Mouse (Mus musculus) heart, adult 2 months (tissue): ENCODE data around the gene Stxbp1. TPM values are rescaled to one million over a fixed set of nuclear protein-coding genes. Genes with fewer than 3 reads are reported as not detected.
A peak's percentile ranks its signal among the peaks of the same experiment; 100 is the strongest.
"Not testable (repeated sequence)": the region's sequence is repeated elsewhere in the genome, so short reads cannot be mapped to it uniquely, and the experiment has no call there.

Experiments
- DNase-seq, 2 experiments: peaks; one replicate each; pipeline ENCODE4 v3.0.0; 2021
- H3K27ac ChIP-seq: fragments of 200-600 bp; 2 replicates; pipeline ENCODE4 v1.8.1; 2022
- H3K27me3 ChIP-seq: fragments of 200-500 bp; 2 replicates; pipeline ENCODE4 v1.6.1; 2012; ENCODE audit warnings: mild to moderate bottlenecking, low read length, inconsistent platforms, mixed read lengths; ENCODE audit not compliant: control insufficient read depth, insufficient read depth
- H3K36me3 ChIP-seq: fragments of 200-500 bp; 2 replicates; pipeline ENCODE4 v1.6.1; 2012; ENCODE audit warnings: low read length, inconsistent platforms; ENCODE audit not compliant: control insufficient read depth, insufficient read depth
- H3K4me1 ChIP-seq: fragments of 200-500 bp; 2 replicates; pipeline ENCODE4 v1.6.1; 2011; ENCODE audit warnings: low read length; ENCODE audit not compliant: control insufficient read depth, insufficient read depth
- H3K4me3 ChIP-seq: fragments of 200-600 bp; 2 replicates; pipeline ENCODE4 v1.8.1; 2022
- H3K79me2 ChIP-seq: fragments of 200-500 bp; replicated peaks from 2 replicates; pipeline ENCODE4 v1.6.1; 2012; ENCODE audit warnings: mild to moderate bottlenecking, inconsistent platforms, low read length, moderate library complexity, mixed read lengths; ENCODE audit not compliant: control insufficient read depth, insufficient read depth
- H3K9ac ChIP-seq: fragments of 200-500 bp; 2 replicates; pipeline ENCODE4 v1.6.1; 2012; ENCODE audit warnings: low read depth, mild to moderate bottlenecking, control low read depth, inconsistent platforms, low read length, mixed read lengths
- CTCF ChIP-seq: fragments of 200-600 bp; IDR thresholded peaks from 2 replicates; pipeline ENCODE4 v1.8.1; 2022; ENCODE audit warnings: antibody characterized with exemption, mild to moderate bottlenecking, moderate library complexity
- EP300 ChIP-seq: fragments of 200-500 bp; IDR thresholded peaks from 2 replicates; pipeline ENCODE4 v1.6.1; 2011; ENCODE audit warnings: low read depth, low read length, control low read depth; ENCODE audit not compliant: insufficient read depth
- POLR2A ChIP-seq: fragments of 200-500 bp; IDR thresholded peaks from 2 replicates; pipeline ENCODE4 v1.6.1; 2011; ENCODE audit warnings: mild to moderate bottlenecking, low read depth, low read length, control low read depth; ENCODE audit not compliant: insufficient read depth
- WGBS: fragments of 180-500 bp; shearing (Covaris S2); methylation state at CpG from one replicate; pipeline ENCODE4 v1.1.7; 2018; 5-methylcytosine and 5-hydroxymethylcytosine counted together
- intact Hi-C: fragments of 180-260 bp; cut with DNase I; formaldehyde crosslinking; loops from one replicate; pipeline ENCODE4 v1.15.1; 2025
- polyA plus RNA-seq: library from polyadenylated mRNA; depleted of rRNA; stranded (reverse); fragments of >200 nt; gene quantifications from 2 replicates; pipeline ENCODE4 v1.2.3, GENCODE M21; 2012
- total RNA-seq, 2 experiments: library from RNA; stranded (reverse); gene quantifications; 2 replicates each; pipeline ENCODE4 v1.2.3; 2021

Stxbp1 gene
- total and polyA plus RNA-seq, 3 experiments = 9.8 to 14.4 (median 11.4) TPM

DNA sequence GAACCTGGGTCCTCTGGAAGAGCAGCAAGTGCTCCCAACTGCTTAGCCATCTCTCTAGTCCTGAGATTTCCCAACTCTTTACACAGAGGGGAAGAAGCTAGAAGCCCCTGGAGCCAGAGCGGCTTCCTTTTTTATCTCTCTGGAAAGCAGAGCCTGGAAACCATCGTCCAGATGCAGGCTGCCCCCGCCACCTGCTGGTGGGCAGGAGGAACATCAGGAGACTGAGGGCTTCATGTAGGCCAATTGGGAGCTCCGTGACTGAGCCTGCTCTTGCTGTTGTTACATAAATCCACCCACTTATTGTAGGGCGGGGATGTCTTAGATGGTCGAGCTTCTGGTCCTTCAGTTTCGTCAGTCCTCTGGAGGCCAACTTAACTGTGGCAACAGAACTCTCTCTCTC, 10.5 kb upstream of the Stxbp1 start:
- 2% methylated on average over 7 of the region's 7 CpGs for WGBS

DNA sequence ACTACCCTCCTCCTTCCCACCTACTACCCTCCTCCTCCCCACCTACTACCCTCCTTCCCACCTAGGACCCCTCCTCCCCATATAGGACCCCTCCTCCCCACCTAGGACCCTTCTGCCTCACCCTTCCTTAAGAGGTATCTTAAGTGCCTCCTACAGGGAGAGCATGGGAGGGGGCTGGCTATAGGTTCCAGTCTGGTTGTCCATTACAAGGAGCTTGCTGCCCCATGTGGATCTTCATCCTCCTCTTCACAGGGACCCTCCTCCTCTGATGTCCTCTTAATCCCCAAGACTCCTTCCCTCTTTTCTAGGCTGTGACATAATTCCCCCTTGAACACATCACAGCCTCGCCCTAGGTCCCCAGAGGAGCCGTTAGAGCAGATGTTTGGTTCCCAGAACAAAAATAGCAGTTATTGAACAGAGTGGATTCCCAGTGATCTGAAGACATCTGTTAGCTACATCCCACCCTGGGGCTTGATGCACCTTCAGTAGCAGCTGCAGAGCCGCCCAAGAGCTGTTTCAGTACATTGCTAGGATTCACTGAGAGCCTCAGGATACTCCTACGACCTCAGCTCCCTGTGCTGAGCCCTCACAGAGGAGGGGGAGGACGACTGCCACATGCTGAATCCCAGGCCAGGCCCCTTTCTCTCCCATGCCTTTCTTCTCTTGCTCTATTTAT, 8.9 kb upstream of the Stxbp1 start:
- intact Hi-C loops = no loop called here

More for the DNA sequence above, 10.5 kb upstream of the Stxbp1 start:
- intact Hi-C loops = no loop called here
- peak; percentile 86 to 87 for DNase-seq
- Histone ChIP-seq H3K9ac (no peak overlapping the region), H3K27ac (no peak overlapping the region), H3K36me3 (no peaks in the 10 kb centered on the region), H3K79me2 (no peaks in the 10 kb centered on the region), H3K27me3 (no peaks in the 10 kb centered on the region), H3K4me3 (no peak overlapping the region), H3K4me1 (peaks cover 1% of the 10 kb centered on the region; the same call in 1 of the 2 replicates)
- no peak for TF ChIP-seq POLR2A
- TF ChIP-seq CTCF = peak; percentile 97
- peak; percentile 93 for TF ChIP-seq EP300

DNA sequence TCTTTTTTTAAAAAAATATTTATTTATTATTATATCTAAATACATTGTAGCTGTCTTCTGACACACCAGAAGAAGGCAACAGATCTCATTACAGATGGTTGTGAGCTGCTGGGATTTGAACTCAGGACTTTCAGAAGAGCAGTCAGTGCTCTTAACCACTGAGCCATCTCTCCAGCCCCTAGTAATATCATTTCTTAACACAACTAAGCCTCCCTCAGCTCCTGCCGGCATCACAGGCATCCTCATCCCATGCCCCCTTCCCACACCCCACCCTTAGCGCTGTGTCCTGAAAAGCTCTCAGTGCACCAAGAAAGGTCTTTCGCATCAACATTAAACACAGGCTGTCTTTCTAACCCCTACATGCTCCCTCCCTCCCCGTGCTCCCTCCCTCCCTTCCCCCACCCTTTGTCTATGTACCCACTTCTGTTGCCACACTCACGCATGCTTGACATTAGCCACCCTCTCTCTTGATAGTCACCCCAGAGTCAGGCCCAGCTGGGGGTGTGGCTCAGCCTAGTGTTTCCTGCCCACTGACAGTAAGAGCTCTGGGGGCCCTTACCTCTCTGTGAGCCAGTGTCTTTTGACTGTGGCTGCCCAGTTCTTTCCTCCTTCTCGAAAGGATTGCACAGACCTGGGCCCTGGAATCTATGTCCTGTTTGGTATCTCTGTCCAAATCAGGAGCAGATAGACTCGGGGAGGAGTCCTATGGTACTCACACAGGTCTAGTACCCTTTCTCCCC, 8.2 kb upstream of the Stxbp1 start:
- intact Hi-C loops = no loop called here
- H3K79me2 ChIP-seq = no peaks in the 10 kb centered on the region
- H3K27me3 ChIP-seq = no peaks in the 10 kb centered on the region
- H3K36me3 ChIP-seq = no peaks in the 10 kb centered on the region
- DNase-seq = no peak
- H3K9ac ChIP-seq = no peak overlapping the region
- TF ChIP-seq POLR2A (no peak), EP300 (no peak), CTCF (no peak)
- H3K4me3 ChIP-seq = no peak overlapping the region
- H3K4me1 ChIP-seq = peaks cover 1% of the 10 kb centered on the region; the same call in 1 of the 2 replicates
- 62% methylated on average over 7 of the region's 7 CpGs for WGBS
- H3K27ac ChIP-seq = no peak overlapping the region

More for the DNA sequence above, 8.9 kb upstream of the Stxbp1 start:
- H3K36me3 ChIP-seq = no peaks in the 10 kb centered on the region
- H3K9ac ChIP-seq = no peak overlapping the region
- peaks cover 1% of the 10 kb centered on the region; the same call in 1 of the 2 replicates for H3K4me1 ChIP-seq
- H3K79me2 ChIP-seq = no peaks in the 10 kb centered on the region
- WGBS = 44% methylated on average over 5 of the region's 5 CpGs
- H3K27me3 ChIP-seq = no peaks in the 10 kb centered on the region
- no peak overlapping the region for H3K27ac ChIP-seq
- TF ChIP-seq POLR2A = no peak
- TF ChIP-seq EP300 = no peak
- TF ChIP-seq CTCF = no peak
- DNase-seq = no peak
- no peak overlapping the region for H3K4me3 ChIP-seq

DNA sequence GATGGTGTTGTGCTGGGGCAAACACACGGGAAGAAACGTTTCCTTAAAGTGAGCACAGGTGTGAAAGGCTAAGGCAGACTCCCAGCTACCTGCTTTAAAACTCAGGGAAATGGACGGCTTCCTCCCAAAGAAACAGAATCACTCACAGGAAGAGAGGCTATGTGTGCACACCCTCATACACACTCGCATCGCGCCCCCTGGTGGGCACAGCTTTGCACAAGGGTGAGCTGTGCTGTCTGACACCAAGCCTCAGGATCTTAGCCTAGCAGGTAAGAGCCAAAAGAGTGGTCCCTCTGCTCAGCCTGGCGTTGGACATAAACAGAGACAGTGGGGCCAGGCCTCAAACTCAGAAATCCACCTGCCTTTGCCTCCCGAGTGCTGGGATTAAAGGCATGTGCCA, 7.2 kb upstream of the Stxbp1 start:
- WGBS = 4% methylated on average over 8 of the region's 8 CpGs
- no peaks in the 10 kb centered on the region for H3K79me2 ChIP-seq
- H3K4me3 ChIP-seq = no peak overlapping the region
- DNase-seq = peak; percentile 86 to 91
- peaks cover 1% of the 10 kb centered on the region; the same call in 1 of the 2 replicates for H3K4me1 ChIP-seq
- no peaks in the 10 kb centered on the region for H3K27me3 ChIP-seq
- H3K36me3 ChIP-seq = no peaks in the 10 kb centered on the region
- no peak overlapping the region for H3K9ac ChIP-seq
- TF ChIP-seq CTCF = peak; percentile 98
- no peak for TF ChIP-seq POLR2A
- TF ChIP-seq EP300 = peak; percentile 93
- H3K27ac ChIP-seq = no peak overlapping the region
- intact Hi-C loops = loop anchor here (1.0 kb wide), 1 partner anchor 75 kb away; no protein-coding TSS in a partner anchor

DNA sequence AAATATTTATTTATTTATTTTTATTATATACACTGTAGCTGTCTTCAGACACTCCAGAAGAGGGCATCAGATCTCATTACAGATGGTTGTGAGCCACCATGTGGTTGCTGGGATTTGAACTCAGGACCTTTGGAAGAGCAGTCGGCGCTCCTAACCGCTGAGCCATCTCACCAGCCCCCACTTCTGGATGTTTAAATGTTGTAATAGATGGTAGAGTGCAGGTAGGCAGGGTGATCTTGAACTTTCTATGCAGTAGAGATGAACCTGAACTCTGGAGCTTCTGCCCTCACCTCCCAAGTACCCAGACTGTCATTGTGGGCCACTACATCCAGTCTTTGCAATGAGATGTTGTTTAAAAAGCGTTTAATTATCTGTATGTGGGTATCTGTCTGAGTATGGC, 6.7 kb upstream of the Stxbp1 start:
- not testable (repeated sequence) for H3K36me3 ChIP-seq, H3K4me3 ChIP-seq, H3K27ac ChIP-seq, DNase-seq, H3K9ac ChIP-seq, H3K79me2 ChIP-seq, H3K4me1 ChIP-seq, H3K27me3 ChIP-seq
- intact Hi-C loops = loop anchor here (1.0 kb wide), 2 partner anchors 32 to 74 kb away; no protein-coding TSS in a partner anchor
- WGBS = 58% methylated on average over 4 of the region's 4 CpGs

DNA sequence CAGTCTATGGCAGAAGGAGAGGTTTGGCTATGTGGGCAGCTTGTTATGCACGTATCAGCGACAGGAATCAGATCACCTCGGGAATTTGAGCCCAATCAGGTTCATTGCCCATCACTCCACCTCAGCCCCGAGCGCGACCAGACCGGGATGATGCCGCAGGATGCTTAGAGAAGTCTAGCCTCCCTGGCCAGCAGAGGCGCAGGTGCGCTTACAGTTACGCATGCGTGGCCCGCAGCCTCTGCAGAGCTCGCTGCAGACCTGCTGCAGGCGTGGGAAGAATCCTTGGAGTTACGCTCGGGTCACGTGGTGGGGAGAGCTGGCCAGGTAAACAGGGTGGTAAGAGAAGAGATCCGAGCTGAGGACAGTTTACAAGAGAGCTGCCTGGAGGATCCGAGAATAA, 5.1 kb upstream of the Stxbp1 start:
- WGBS = 10% methylated on average over 20 of the region's 20 CpGs
- no peaks in the 10 kb centered on the region for H3K27me3 ChIP-seq
- H3K9ac ChIP-seq = no peak overlapping the region
- H3K36me3 ChIP-seq = no peaks in the 10 kb centered on the region
- peak; percentile 41 for TF ChIP-seq CTCF
- no peak for TF ChIP-seq POLR2A
- intact Hi-C loops = no loop called here
- H3K27ac ChIP-seq = no peak overlapping the region
- DNase-seq = no peak
- H3K4me3 ChIP-seq = no peak overlapping the region
- H3K79me2 ChIP-seq = no peaks in the 10 kb centered on the region
- H3K4me1 ChIP-seq = no peaks in the 10 kb centered on the region; the same call in 1 of the 2 replicates
